Mouse (Mus musculus) liver, postnatal 0 days (tissue): Measurements from ENCODE around the gene Map3k1.
A peak's percentile ranks its signal among the peaks of the same experiment; 100 is the strongest.

Experiments used
- CTCF ChIP-seq: sonication (generic); IDR thresholded peaks from 2 replicates; pipeline ENCODE4 v1.5.1; 2016; ENCODE audit warnings: antibody characterized with exemption, low read depth
- EP300 ChIP-seq: IDR thresholded peaks from 2 replicates; pipeline ENCODE4 v1.6.1; 2016; ENCODE audit warnings: antibody characterized with exemption, low read depth, mild to moderate bottlenecking

GRCm38 (mm10) chr13:111801662-111802270 lies 7.0 kb downstream of the Map3k1 start:
- TF ChIP-seq CTCF, result peak; percentile 40
- no peak for TF ChIP-seq EP300
